Mouse (Mus musculus) G1E (cell line): Measurements from ENCODE around the gene Adamts13.

ENCODE experiments used
- CTCF ChIP-seq: IDR thresholded peaks from 2 replicates; pipeline ENCODE4 v1.5.1; 2012; ENCODE audit warnings: low read depth, low read length, inconsistent platforms, mixed read lengths
- GATA1 ChIP-seq: IDR thresholded peaks from 2 replicates; pipeline ENCODE4 v1.6.1; 2012; ENCODE audit warnings: borderline replicate concordance, low read length, inconsistent platforms, mixed read lengths

DNA sequence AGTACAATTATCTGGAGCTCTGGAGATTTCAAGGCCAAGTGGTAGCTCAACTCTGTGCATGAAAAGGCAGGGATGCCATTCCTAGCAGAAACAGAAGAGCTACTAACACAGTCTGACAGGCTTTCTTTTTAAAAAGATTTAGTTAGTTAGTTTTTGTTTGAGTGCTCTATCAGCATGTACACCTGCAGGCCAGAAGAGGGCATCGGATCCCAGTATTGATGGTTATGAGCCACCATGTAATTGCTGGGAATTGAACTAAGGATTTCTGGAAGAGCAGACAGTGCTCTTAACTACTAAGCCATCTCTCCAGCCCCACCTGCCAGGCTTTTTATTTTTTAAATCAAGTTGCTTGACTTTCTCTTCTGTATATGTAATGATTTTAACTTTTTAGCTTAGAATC is 24.3 kb downstream of the Adamts13 start:
- TF ChIP-seq CTCF (no peak), GATA1 (no peak)
